Mouse (Mus musculus): ENCODE measurements around the gene Scamp4. TPM values are rescaled to one million over a fixed set of nuclear protein-coding genes. Genes with fewer than 3 reads are reported as not detected.

Gene Scamp4
- total and polyA plus RNA-seq, 3 experiments: 18.5 to 89.9 (median 33.2) TPM

DNA sequence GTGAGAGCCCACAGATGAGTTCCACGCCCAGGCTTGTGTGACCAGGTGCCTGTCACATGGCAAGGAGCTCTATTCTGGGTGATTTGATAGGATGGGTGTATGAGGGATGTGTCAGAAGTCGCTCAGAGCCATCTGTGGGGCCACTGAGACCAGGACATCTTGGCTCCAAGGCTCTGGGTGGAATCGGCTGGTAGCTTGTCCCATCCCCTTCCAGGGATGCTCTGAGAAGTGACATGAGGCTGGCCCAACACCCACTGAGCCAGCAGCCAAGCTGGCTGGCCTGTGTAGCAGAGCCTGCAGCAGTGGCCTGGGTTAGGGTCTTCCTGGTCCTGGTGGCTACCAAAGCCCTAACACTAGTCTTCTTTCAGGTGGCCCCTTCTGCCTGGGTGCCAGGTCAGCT, 5.8 kb downstream of the Scamp4 start:
- in situ Hi-C loops (cut with MboI; ENCODE audit: low pct_ligation_motif_present, low pct_unique_long_range_greater_than_20kb, low sequenced_read_pairs) (no loop called here), dilution Hi-C loops (cut with MboI; ENCODE audit: extremely low pct_ligation_motif_present, extremely low pct_unique_long_range_greater_than_20kb, low sequenced_read_pairs) (no loop called here)
- Histone ChIP-seq H3K4me2 (ENCODE audit: insufficient read depth, low read depth, poor library complexity, severe bottlenecking) (no peak overlapping the region), H3K4me1 (ENCODE audit: control insufficient read depth in 1 of 2, insufficient read depth in 2 of 2) (peaks cover 30 to 67% of the 10 kb centered on the region in 2 experiments), H3K27me3 (replicated peaks) (no peaks in the 10 kb centered on the region), H3K4me3 (replicated peaks in 1 of 3; ENCODE audit: low read depth in 2 of 3, low read length in 2 of 3, poor library complexity in 1 of 3) (no peak overlapping the region), H3K9ac (ENCODE audit: insufficient read depth, low read depth) (no peak overlapping the region), H3K79me2 (replicated peaks; ENCODE audit: control insufficient read depth, extremely low read depth, insufficient read depth, poor library complexity, severe bottlenecking) (peaks cover 32% of the 10 kb centered on the region), H3K36me3 (replicated peaks in 1 of 2; ENCODE audit: control insufficient read depth in 1 of 2, insufficient read depth in 1 of 2, low read length in 1 of 2) (peaks cover 57 to 84% of the 10 kb centered on the region in 2 experiments), H3K9me3 (replicated peaks; ENCODE audit: low read length) (no peaks in the 10 kb centered on the region), H3K27ac (ENCODE audit: insufficient read depth, low read depth) (no peak overlapping the region)
- no peak for DNase-seq (ENCODE audit: extremely low read depth)
- TF ChIP-seq BHLHE40 (IDR thresholded peaks at IDR 0.05; ENCODE audit: low read depth, low read length): no peak
- TF ChIP-seq JUN (IDR thresholded peaks at IDR 0.05; ENCODE audit: insufficient read depth, low read depth, low read length): no peak
- no peak for TF ChIP-seq POLR2A (IDR thresholded peaks at IDR 0.05; ENCODE audit: low read depth, low read length)
- TF ChIP-seq SMC3 (IDR thresholded peaks at IDR 0.05; ENCODE audit: low read depth, low read length): no peak
- no peak for TF ChIP-seq MAX (IDR thresholded peaks at IDR 0.05; ENCODE audit: low read length)
- no peak for TF ChIP-seq GABPA (IDR thresholded peaks at IDR 0.05; ENCODE audit: insufficient replicate concordance, low read depth, low read length)
- TF ChIP-seq MEF2A (IDR thresholded peaks at IDR 0.05; ENCODE audit: borderline replicate concordance, low read depth, low read length): no peak
- TF ChIP-seq ZC3H11A (IDR thresholded peaks at IDR 0.05; ENCODE audit: low read depth, low read length): no peak
- TF ChIP-seq RAD21 (IDR thresholded peaks at IDR 0.05; ENCODE audit: low read depth, low read length): no peak
- no peak for TF ChIP-seq MAFK (IDR thresholded peaks at IDR 0.05; ENCODE audit: insufficient replicate concordance, low read length)
- no peak for TF ChIP-seq ZNF384 (IDR thresholded peaks at IDR 0.05; ENCODE audit: low read depth, low read length)
- no peak for TF ChIP-seq JUND (conservative IDR thresholded peaks at IDR 0.05; ENCODE audit: low read depth, low read length)
- no peak for TF ChIP-seq HCFC1 (IDR thresholded peaks at IDR 0.05; ENCODE audit: low read depth, low read length)

DNA sequence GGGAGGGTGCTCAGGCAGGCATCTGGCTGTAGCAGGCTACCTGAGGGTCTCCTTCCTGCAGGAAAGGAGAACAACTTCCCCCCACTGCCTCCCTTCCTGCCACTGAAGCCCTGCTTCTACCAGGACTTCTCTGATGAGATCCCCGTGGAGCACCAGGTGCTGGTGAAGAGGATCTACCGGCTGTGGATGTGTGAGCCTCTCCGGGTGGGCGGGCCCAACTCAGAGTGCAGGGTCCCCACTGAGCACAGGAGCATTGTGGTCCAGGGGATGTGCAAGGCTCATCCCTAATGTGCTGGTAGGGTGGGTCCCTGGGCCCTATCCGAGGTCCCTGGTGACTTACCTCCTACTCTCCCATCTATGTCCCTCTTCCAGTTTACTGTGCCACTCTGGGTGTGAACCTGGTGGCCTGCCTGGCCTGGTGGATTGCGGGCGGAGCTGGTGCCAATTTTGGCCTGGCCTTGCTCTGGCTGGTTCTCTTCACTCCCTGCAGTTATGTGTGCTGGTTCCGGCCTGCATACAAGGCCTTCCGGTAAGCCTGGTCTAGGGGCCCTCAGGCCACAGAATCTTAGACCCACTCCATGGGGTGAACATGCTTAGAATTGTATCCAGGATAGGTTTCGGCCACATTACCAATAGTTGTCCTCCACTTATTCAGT, 6.7 kb downstream of the Scamp4 start:
- in situ Hi-C loops (cut with MboI; ENCODE audit: low pct_ligation_motif_present, low pct_unique_long_range_greater_than_20kb, low sequenced_read_pairs): no loop called here
- peaks cover 65 to 90% of the 10 kb centered on the region in 2 experiments for H3K36me3 ChIP-seq (replicated peaks in 1 of 2; ENCODE audit: control insufficient read depth in 1 of 2, insufficient read depth in 1 of 2, low read length in 1 of 2)

More for the DNA sequence above, 6.7 kb downstream of the Scamp4 start:
- dilution Hi-C loops (cut with MboI; ENCODE audit: extremely low pct_ligation_motif_present, extremely low pct_unique_long_range_greater_than_20kb, low sequenced_read_pairs): no loop called here
- no peak for TF ChIP-seq ELF1 (IDR thresholded peaks at IDR 0.05; ENCODE audit: low read depth, low read length)
- TF ChIP-seq ZMIZ1 (IDR thresholded peaks at IDR 0.05; ENCODE audit: low read depth, low read length): no peak
- TF ChIP-seq TBP (conservative IDR thresholded peaks at IDR 0.05; ENCODE audit: low read depth, low read length): no peak
- Histone ChIP-seq H3K9me3 (replicated peaks; ENCODE audit: low read length) (no peaks in the 10 kb centered on the region), H3K4me1 (ENCODE audit: control insufficient read depth in 1 of 2, insufficient read depth in 2 of 2) (peaks cover 22 to 67% of the 10 kb centered on the region in 2 experiments), H3K27me3 (replicated peaks) (no peaks in the 10 kb centered on the region), H3K27ac (ENCODE audit: insufficient read depth, low read depth) (no peak overlapping the region), H3K4me3 (replicated peaks in 1 of 3; ENCODE audit: low read depth in 2 of 3, low read length in 2 of 3, poor library complexity in 1 of 3) (no peak overlapping the region), H3K4me2 (ENCODE audit: insufficient read depth, low read depth, poor library complexity, severe bottlenecking) (no peak overlapping the region), H3K9ac (ENCODE audit: insufficient read depth, low read depth) (no peak overlapping the region), H3K79me2 (replicated peaks; ENCODE audit: control insufficient read depth, extremely low read depth, insufficient read depth, poor library complexity, severe bottlenecking) (peaks cover 22% of the 10 kb centered on the region)
- no peak for DNase-seq (ENCODE audit: extremely low read depth)
